Mouse (Mus musculus): ENCODE results near the gene Stk38. TPM values are rescaled to one million over a fixed set of nuclear protein-coding genes. Genes with fewer than 3 reads are reported as not detected.
"Not testable (repeated sequence)": the region's sequence is repeated elsewhere in the genome, so short reads cannot be mapped to it uniquely, and the experiment has no call there.

The Stk38 gene
- total RNA-seq, 1 experiment = 78.0 TPM

DNA sequence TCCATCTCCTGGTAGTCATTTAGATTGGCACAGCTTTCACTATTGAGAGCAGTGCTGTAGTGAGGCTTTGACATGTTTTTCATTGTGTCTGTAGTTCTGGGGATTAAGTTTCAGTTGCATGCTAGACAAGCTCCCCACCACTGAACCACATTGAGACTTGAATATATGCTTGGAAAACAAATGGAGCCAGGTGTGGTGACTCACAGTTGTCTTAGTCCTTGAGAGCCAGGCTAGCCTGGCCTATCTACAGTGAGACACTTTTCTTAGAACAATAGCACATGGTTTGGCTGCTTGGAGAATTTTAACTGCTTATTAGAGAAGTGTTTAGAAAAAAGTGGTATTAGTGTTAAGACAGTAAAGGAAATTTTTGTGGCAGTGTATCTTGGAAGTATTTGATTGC is 26.5 kb upstream of the Stk38 start:
- Histone ChIP-seq H3K36me3 (ENCODE audit: control insufficient read depth, insufficient read depth, low read length, poor library complexity, severe bottlenecking) (peaks cover 34% of the 10 kb centered on the region), H3K4me3 (ENCODE audit: insufficient read depth in 1 of 2, low read depth in 1 of 2, low read length in 2 of 2, poor library complexity in 1 of 2, severe bottlenecking in 1 of 2) (peak overlapping the region; percentile 96 to 98), H3K9ac (ENCODE audit: insufficient read depth, low read depth, low read length, poor library complexity, severe bottlenecking) (peak overlapping the region; percentile 54), H3K27ac (ENCODE audit: insufficient read depth, low read depth, low read length, poor library complexity, severe bottlenecking) (no peak overlapping the region), H3K9me3 (ENCODE audit: control insufficient read depth, insufficient read depth, low read depth, low read length) (no peaks in the 10 kb centered on the region), H3K4me1 (ENCODE audit: control insufficient read depth in 2 of 2, insufficient read depth in 2 of 2, low read length in 2 of 2, poor library complexity in 1 of 2) (peaks cover 3 to 4% of the 10 kb centered on the region in 2 experiments; a peak in 1 of 4 replicates)
- in situ Hi-C loops (cut with MboI; ENCODE audit: low sequenced_read_pairs in 2 of 2, unreplicated experiment in 2 of 2) = no loop called here
- DNase-seq (ENCODE audit: low read depth, low spot score) = no peak
- TF ChIP-seq MAFK (IDR thresholded peaks at IDR 0.05; ENCODE audit: insufficient read depth, low read depth, low read length) (no peak), ZC3H11A (IDR thresholded peaks at IDR 0.05; ENCODE audit: borderline replicate concordance, low read depth, low read length) (no peak), CHD2 (IDR thresholded peaks at IDR 0.05; ENCODE audit: low read depth, low read length) (no peak), HCFC1 (IDR thresholded peaks at IDR 0.05; ENCODE audit: borderline replicate concordance, insufficient read depth, low read length) (no peak), ZNF384 (IDR thresholded peaks at IDR 0.05; ENCODE audit: low read depth, low read length) (no peak)

DNA sequence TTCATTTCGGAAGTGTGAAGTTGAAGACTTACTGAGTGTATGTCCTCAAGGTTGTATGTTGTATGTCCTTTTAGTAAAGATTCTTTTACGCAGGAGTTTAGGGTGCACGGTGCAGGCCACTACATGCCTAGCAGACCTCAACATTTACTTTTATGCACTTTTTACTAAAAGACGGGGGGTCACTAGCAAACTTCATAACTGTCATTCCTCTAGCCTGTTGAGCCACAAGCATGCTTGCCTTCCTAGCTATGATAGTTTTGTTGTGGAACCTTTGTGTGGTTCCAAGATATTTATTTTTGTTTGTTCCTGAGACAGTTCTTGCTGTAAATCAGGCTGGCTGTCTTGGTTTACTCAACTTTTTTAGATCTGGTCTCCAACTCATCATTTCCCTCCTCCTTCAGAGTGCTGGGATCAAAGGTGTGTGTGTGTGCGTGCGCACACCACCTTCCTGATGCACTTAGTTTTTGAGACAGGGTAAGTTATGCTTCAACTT is 25.8 kb upstream of the Stk38 start:
- Histone ChIP-seq H3K4me3 (ENCODE audit: insufficient read depth in 1 of 2, low read depth in 1 of 2, low read length in 2 of 2, poor library complexity in 1 of 2, severe bottlenecking in 1 of 2) (peak overlapping the region; percentile 96 to 98), H3K36me3 (ENCODE audit: control insufficient read depth, insufficient read depth, low read length, poor library complexity, severe bottlenecking) (peaks cover 31% of the 10 kb centered on the region), H3K27ac (ENCODE audit: insufficient read depth, low read depth, low read length, poor library complexity, severe bottlenecking) (no peak overlapping the region; the same call in 1 of the 2 replicates), H3K9me3 (ENCODE audit: control insufficient read depth, insufficient read depth, low read depth, low read length) (no peaks in the 10 kb centered on the region), H3K4me1 (ENCODE audit: control insufficient read depth in 2 of 2, insufficient read depth in 2 of 2, low read length in 2 of 2, poor library complexity in 1 of 2) (peaks cover 3 to 4% of the 10 kb centered on the region in 2 experiments; a peak in 1 of 4 replicates), H3K9ac (ENCODE audit: insufficient read depth, low read depth, low read length, poor library complexity, severe bottlenecking) (peak overlapping the region; percentile 99)
- in situ Hi-C loops (cut with MboI; ENCODE audit: low sequenced_read_pairs in 2 of 2, unreplicated experiment in 2 of 2) = no loop called here
- DNase-seq (ENCODE audit: low read depth, low spot score) = no peak
- TF ChIP-seq CHD2 (IDR thresholded peaks at IDR 0.05; ENCODE audit: low read depth, low read length) (no peak), HCFC1 (IDR thresholded peaks at IDR 0.05; ENCODE audit: borderline replicate concordance, insufficient read depth, low read length) (no peak), ZNF384 (IDR thresholded peaks at IDR 0.05; ENCODE audit: low read depth, low read length) (no peak), ZC3H11A (IDR thresholded peaks at IDR 0.05; ENCODE audit: borderline replicate concordance, low read depth, low read length) (no peak), MAFK (IDR thresholded peaks at IDR 0.05; ENCODE audit: insufficient read depth, low read depth, low read length) (no peak)

DNA sequence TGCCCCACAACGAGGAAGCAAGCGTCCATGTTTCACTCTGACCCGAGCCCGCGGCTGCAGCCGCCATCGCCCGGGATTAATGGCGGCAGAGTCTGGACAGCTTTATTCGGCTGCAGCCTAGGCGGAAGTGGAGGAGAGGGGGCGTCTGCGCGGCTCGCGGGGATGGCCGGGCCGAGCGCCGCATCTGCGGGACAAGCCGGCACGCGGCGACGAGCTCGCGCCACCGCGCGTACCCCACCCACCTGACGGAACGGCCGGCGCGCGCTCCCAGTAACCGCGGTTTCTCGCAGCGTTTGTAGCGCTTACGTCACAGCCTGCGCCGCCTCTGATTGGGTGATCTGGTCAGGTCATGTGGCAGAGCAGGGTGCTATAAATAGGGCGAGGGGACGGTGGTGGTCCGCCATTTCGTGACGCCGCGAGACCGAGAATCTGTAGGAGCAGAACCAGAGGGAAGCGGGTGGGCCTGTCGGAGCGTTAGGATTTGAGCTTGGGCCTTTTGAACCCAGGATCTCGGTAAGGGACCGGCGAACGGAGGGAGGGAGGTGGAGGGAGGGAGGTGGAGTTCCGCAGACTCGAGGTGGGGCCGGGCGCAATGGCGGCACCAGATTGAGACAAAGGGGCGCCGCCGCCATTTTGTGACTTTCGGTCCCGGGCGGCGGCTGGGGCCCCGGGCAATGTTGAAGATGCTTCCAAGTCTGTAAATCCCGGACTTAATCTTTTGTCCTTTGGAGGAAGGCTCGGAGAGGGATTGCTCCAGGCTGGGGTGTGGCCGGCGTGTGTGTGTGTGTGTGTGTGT is 24.7 kb upstream of the Stk38 start, which contains the start of gene Srsf3:
Srsf3 (plus strand) TSS at position 355 of the 796 bp plus-strand sequence.
- Histone ChIP-seq H3K4me1 (ENCODE audit: control insufficient read depth in 2 of 2, insufficient read depth in 2 of 2, low read length in 2 of 2, poor library complexity in 1 of 2) (peaks cover 3 to 4% of the 10 kb centered on the region in 2 experiments; a peak in 1 of 4 replicates), H3K9ac (ENCODE audit: insufficient read depth, low read depth, low read length, poor library complexity, severe bottlenecking) (peak within 1 kb of the TSS; percentile 99), H3K9me3 (ENCODE audit: control insufficient read depth, insufficient read depth, low read depth, low read length) (no peaks in the 10 kb centered on the region), H3K4me3 (ENCODE audit: insufficient read depth in 1 of 2, low read depth in 1 of 2, low read length in 2 of 2, poor library complexity in 1 of 2, severe bottlenecking in 1 of 2) (peak within 1 kb of the TSS; percentile 96 to 98), H3K36me3 (ENCODE audit: control insufficient read depth, insufficient read depth, low read length, poor library complexity, severe bottlenecking) (peaks cover 21% of the 10 kb centered on the region), H3K27ac (ENCODE audit: insufficient read depth, low read depth, low read length, poor library complexity, severe bottlenecking) (peak within 1 kb of the TSS; percentile 99)
- in situ Hi-C loops (cut with MboI; ENCODE audit: low sequenced_read_pairs in 2 of 2, unreplicated experiment in 2 of 2) = no loop called here
- peak; percentile 98 for DNase-seq (ENCODE audit: low read depth, low spot score)
- TF ChIP-seq ZNF384 (IDR thresholded peaks at IDR 0.05; ENCODE audit: low read depth, low read length) (no peak), ZC3H11A (IDR thresholded peaks at IDR 0.05; ENCODE audit: borderline replicate concordance, low read depth, low read length) (no peak), HCFC1 (IDR thresholded peaks at IDR 0.05; ENCODE audit: borderline replicate concordance, insufficient read depth, low read length) (peak; percentile 76), CHD2 (IDR thresholded peaks at IDR 0.05; ENCODE audit: low read depth, low read length) (peak; percentile 78), MAFK (IDR thresholded peaks at IDR 0.05; ENCODE audit: insufficient read depth, low read depth, low read length) (no peak)

DNA sequence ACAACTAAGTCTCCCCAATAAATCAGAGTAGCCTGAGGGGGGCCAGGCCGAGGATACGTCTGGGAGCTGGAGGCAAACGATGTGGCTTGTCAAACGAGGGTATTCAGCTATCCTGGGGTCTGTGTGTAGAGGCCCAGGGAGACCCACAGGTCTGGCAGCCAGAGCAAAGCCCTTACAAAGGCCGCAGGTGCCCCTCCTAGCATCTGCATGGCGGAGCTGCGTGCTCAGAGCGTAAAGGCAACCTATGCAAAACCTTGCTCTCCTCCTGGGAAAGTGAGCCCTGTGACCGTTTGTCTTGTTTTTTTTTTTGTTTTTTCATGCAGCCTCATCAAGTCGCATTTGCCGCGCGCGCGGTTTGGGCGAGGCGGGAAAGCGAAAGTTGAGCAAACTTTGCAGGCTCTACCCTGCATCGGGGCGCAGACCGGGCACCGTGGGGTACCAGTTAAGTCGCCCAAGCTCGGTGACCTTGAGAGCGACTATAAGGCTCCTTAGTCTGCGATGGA is 24.0 kb upstream of the Stk38 start:
- peak overlapping the region; percentile 96 for H3K9ac ChIP-seq (ENCODE audit: insufficient read depth, low read depth, low read length, poor library complexity, severe bottlenecking)
- no peak for DNase-seq (ENCODE audit: low read depth, low spot score)
- no peak for TF ChIP-seq HCFC1 (IDR thresholded peaks at IDR 0.05; ENCODE audit: borderline replicate concordance, insufficient read depth, low read length)
- TF ChIP-seq MAFK (IDR thresholded peaks at IDR 0.05; ENCODE audit: insufficient read depth, low read depth, low read length) = no peak
- no peak for TF ChIP-seq ZC3H11A (IDR thresholded peaks at IDR 0.05; ENCODE audit: borderline replicate concordance, low read depth, low read length)
- peak; percentile 63; the same call in 1 of the 2 replicates for TF ChIP-seq ZNF384 (IDR thresholded peaks at IDR 0.05; ENCODE audit: low read depth, low read length)
- no peak for TF ChIP-seq CHD2 (IDR thresholded peaks at IDR 0.05; ENCODE audit: low read depth, low read length)
- peaks cover 14% of the 10 kb centered on the region for H3K36me3 ChIP-seq (ENCODE audit: control insufficient read depth, insufficient read depth, low read length, poor library complexity, severe bottlenecking)
- H3K4me3 ChIP-seq (ENCODE audit: insufficient read depth in 1 of 2, low read depth in 1 of 2, low read length in 2 of 2, poor library complexity in 1 of 2, severe bottlenecking in 1 of 2) = peak overlapping the region; percentile 84 to 90
- peaks cover 3 to 6% of the 10 kb centered on the region in 2 experiments; a peak in 1 of 4 replicates for H3K4me1 ChIP-seq (ENCODE audit: control insufficient read depth in 2 of 2, insufficient read depth in 2 of 2, low read length in 2 of 2, poor library complexity in 1 of 2)
- in situ Hi-C loops (cut with MboI; ENCODE audit: low sequenced_read_pairs in 2 of 2, unreplicated experiment in 2 of 2) = no loop called here
- H3K27ac ChIP-seq (ENCODE audit: insufficient read depth, low read depth, low read length, poor library complexity, severe bottlenecking) = peak overlapping the region; percentile 98
- H3K9me3 ChIP-seq (ENCODE audit: control insufficient read depth, insufficient read depth, low read depth, low read length) = no peaks in the 10 kb centered on the region

DNA sequence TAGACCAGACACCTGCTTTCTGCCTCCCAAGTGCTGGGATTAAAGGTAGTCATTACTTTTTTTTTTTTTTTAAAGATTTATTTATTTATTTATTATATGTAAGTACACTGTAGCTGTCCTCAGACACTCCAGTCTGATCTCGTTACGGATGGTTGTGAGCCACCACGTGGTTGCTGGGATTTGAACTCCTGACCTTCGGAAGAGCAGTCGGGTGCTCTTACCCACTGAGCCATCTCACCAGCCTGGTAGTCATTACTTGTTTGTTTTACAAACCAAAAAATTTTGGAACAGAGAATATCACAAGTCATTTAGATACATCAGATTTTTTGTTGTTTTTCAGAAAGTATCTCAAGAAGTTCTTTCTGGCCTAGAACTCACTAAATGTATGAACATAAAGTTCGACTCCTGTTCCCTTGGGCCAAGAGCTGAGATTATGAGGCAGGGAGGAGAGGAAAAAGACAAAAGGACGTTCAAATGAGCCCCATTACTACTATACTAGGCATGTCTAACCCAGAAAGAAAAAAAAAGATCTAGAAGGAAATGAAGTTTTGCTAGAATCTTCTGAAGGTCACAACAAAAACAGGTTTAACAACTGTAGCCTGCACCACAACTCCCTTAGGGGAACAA is 23.4 kb upstream of the Stk38 start:
- DNase-seq (ENCODE audit: low read depth, low spot score); H3K36me3 ChIP-seq (ENCODE audit: control insufficient read depth, insufficient read depth, low read length, poor library complexity, severe bottlenecking); H3K9me3 ChIP-seq (ENCODE audit: control insufficient read depth, insufficient read depth, low read depth, low read length); in situ Hi-C loops (cut with MboI; ENCODE audit: low sequenced_read_pairs in 2 of 2, unreplicated experiment in 2 of 2); H3K4me1 ChIP-seq (ENCODE audit: control insufficient read depth in 2 of 2, insufficient read depth in 2 of 2, low read length in 2 of 2, poor library complexity in 1 of 2): not testable (repeated sequence)
- Histone ChIP-seq H3K9ac (ENCODE audit: insufficient read depth, low read depth, low read length, poor library complexity, severe bottlenecking) (peak overlapping the region; percentile 96; the same call in 1 of the 2 replicates), H3K4me3 (ENCODE audit: insufficient read depth in 1 of 2, low read depth in 1 of 2, low read length in 2 of 2, poor library complexity in 1 of 2, severe bottlenecking in 1 of 2) (peak overlapping the region; percentile 84 to 90; a peak in 3 of 4 replicates), H3K27ac (ENCODE audit: insufficient read depth, low read depth, low read length, poor library complexity, severe bottlenecking) (peak overlapping the region; percentile 98; the same call in 1 of the 2 replicates)
